Mouse (Mus musculus): ENCODE measurements at regions not wholly inside any gene's neighbourhood (a gene's known extent, or its start where the extent isn't known, plus 50 kb on each side); places are given as distances from the start of the nearest gene placed in this dataset.
A peak's percentile ranks its signal among the peaks of the same experiment; 100 is the strongest.

GRCm38 (mm10) chr4:148384251-148385230, 60.0 kb downstream of the Ubiad1 start:
- Histone ChIP-seq H3K27me3 (ENCODE audit: control insufficient read depth, insufficient read depth, low read length) (no peaks in the 10 kb centered on the region), H3K27ac (ENCODE audit: control insufficient read depth, insufficient read depth, low read depth, low read length) (no peak overlapping the region), H3K4me3 (ENCODE audit: control insufficient read depth, low read depth, low read length) (no peak overlapping the region), H3K4me1 (ENCODE audit: control insufficient read depth, insufficient read depth, low read length) (peaks cover 4% of the 10 kb centered on the region), H3K36me3 (ENCODE audit: control insufficient read depth, insufficient read depth, low read length) (no peaks in the 10 kb centered on the region)
- TF ChIP-seq CTCF (IDR thresholded peaks at IDR 0.05; ENCODE audit: control insufficient read depth, insufficient read depth, insufficient replicate concordance, low read depth, low read length), result no peak
- no peak for TF ChIP-seq POLR2A (IDR thresholded peaks at IDR 0.05; ENCODE audit: control insufficient read depth, low read depth, low read length)

- Histone ChIP-seq H3K4me1 (ENCODE audit: control insufficient read depth, insufficient read depth, low read length) (peaks cover 4% of the 10 kb centered on the region), H3K27ac (ENCODE audit: control insufficient read depth, insufficient read depth, low read depth, low read length) (no peak overlapping the region), H3K36me3 (ENCODE audit: control insufficient read depth, insufficient read depth, low read length) (no peaks in the 10 kb centered on the region), H3K4me3 (ENCODE audit: control insufficient read depth, low read depth, low read length) (no peak overlapping the region), H3K27me3 (ENCODE audit: control insufficient read depth, insufficient read depth, low read length) (no peaks in the 10 kb centered on the region)
- no peak for TF ChIP-seq POLR2A (IDR thresholded peaks at IDR 0.05; ENCODE audit: control insufficient read depth, low read depth, low read length)
- no peak; the same call in 1 of the 2 replicates for TF ChIP-seq CTCF (IDR thresholded peaks at IDR 0.05; ENCODE audit: control insufficient read depth, insufficient read depth, insufficient replicate concordance, low read depth, low read length)
Measured at GRCm38 (mm10) chr4:148380562-148380961, 64.0 kb downstream of the Ubiad1 start.

GRCm38 (mm10) chr4:148378491-148378890, 66.1 kb downstream of the Ubiad1 start:
- Histone ChIP-seq H3K36me3 (ENCODE audit: control insufficient read depth, insufficient read depth, low read length) (no peaks in the 10 kb centered on the region), H3K4me1 (ENCODE audit: control insufficient read depth, insufficient read depth, low read length) (no peaks in the 10 kb centered on the region), H3K27ac (ENCODE audit: control insufficient read depth, insufficient read depth, low read depth, low read length) (no peak overlapping the region), H3K4me3 (ENCODE audit: control insufficient read depth, low read depth, low read length) (peak overlapping the region; percentile 19; the same call in 1 of the 2 replicates), H3K27me3 (ENCODE audit: control insufficient read depth, insufficient read depth, low read length) (no peaks in the 10 kb centered on the region)
- TF ChIP-seq POLR2A (IDR thresholded peaks at IDR 0.05; ENCODE audit: control insufficient read depth, low read depth, low read length) (no peak), CTCF (IDR thresholded peaks at IDR 0.05; ENCODE audit: control insufficient read depth, insufficient read depth, insufficient replicate concordance, low read depth, low read length) (no peak)

- no peak overlapping the region for H3K27ac ChIP-seq (ENCODE audit: control insufficient read depth, insufficient read depth, low read depth, low read length)
Measured at GRCm38 (mm10) chr4:148377368-148377767, 67.2 kb downstream of the Ubiad1 start.

GRCm38 (mm10) chr4:148376439-148376838, 68.1 kb downstream of the Ubiad1 start:
- no peaks in the 10 kb centered on the region for H3K4me1 ChIP-seq (ENCODE audit: control insufficient read depth, insufficient read depth, low read length)
- H3K4me3 ChIP-seq (ENCODE audit: control insufficient read depth, low read depth, low read length), result peak overlapping the region; percentile 48
- TF ChIP-seq POLR2A (IDR thresholded peaks at IDR 0.05; ENCODE audit: control insufficient read depth, low read depth, low read length) (no peak), CTCF (IDR thresholded peaks at IDR 0.05; ENCODE audit: control insufficient read depth, insufficient read depth, insufficient replicate concordance, low read depth, low read length) (no peak)
- H3K27me3 ChIP-seq (ENCODE audit: control insufficient read depth, insufficient read depth, low read length), result no peaks in the 10 kb centered on the region
- H3K27ac ChIP-seq (ENCODE audit: control insufficient read depth, insufficient read depth, low read depth, low read length), result no peak overlapping the region
- H3K36me3 ChIP-seq (ENCODE audit: control insufficient read depth, insufficient read depth, low read length), result no peaks in the 10 kb centered on the region

More at GRCm38 (mm10) chr4:148377368-148377767, 67.2 kb downstream of the Ubiad1 start:
- Histone ChIP-seq H3K4me1 (ENCODE audit: control insufficient read depth, insufficient read depth, low read length) (no peaks in the 10 kb centered on the region), H3K36me3 (ENCODE audit: control insufficient read depth, insufficient read depth, low read length) (no peaks in the 10 kb centered on the region), H3K27me3 (ENCODE audit: control insufficient read depth, insufficient read depth, low read length) (no peaks in the 10 kb centered on the region), H3K4me3 (ENCODE audit: control insufficient read depth, low read depth, low read length) (peak overlapping the region; percentile 48)
- TF ChIP-seq POLR2A (IDR thresholded peaks at IDR 0.05; ENCODE audit: control insufficient read depth, low read depth, low read length) (no peak), CTCF (IDR thresholded peaks at IDR 0.05; ENCODE audit: control insufficient read depth, insufficient read depth, insufficient replicate concordance, low read depth, low read length) (no peak)

GRCm38 (mm10) chr4:148371489-148371888, 73.1 kb downstream of the Ubiad1 start:
- H3K27ac ChIP-seq (ENCODE audit: control insufficient read depth, insufficient read depth, low read depth, low read length), result no peak overlapping the region
- no peaks in the 10 kb centered on the region for H3K27me3 ChIP-seq (ENCODE audit: control insufficient read depth, insufficient read depth, low read length)
- H3K4me3 ChIP-seq (ENCODE audit: control insufficient read depth, low read depth, low read length), result no peak overlapping the region
- TF ChIP-seq POLR2A (IDR thresholded peaks at IDR 0.05; ENCODE audit: control insufficient read depth, low read depth, low read length), result no peak
- TF ChIP-seq CTCF (IDR thresholded peaks at IDR 0.05; ENCODE audit: control insufficient read depth, insufficient read depth, insufficient replicate concordance, low read depth, low read length), result no peak
- no peaks in the 10 kb centered on the region for H3K4me1 ChIP-seq (ENCODE audit: control insufficient read depth, insufficient read depth, low read length)
- no peaks in the 10 kb centered on the region for H3K36me3 ChIP-seq (ENCODE audit: control insufficient read depth, insufficient read depth, low read length)

GRCm38 (mm10) chr4:148367671-148368070, 76.9 kb downstream of the Ubiad1 start:
- no peaks in the 10 kb centered on the region for H3K36me3 ChIP-seq (ENCODE audit: control insufficient read depth, insufficient read depth, low read length)
- TF ChIP-seq POLR2A (IDR thresholded peaks at IDR 0.05; ENCODE audit: control insufficient read depth, low read depth, low read length), result no peak
- TF ChIP-seq CTCF (IDR thresholded peaks at IDR 0.05; ENCODE audit: control insufficient read depth, insufficient read depth, insufficient replicate concordance, low read depth, low read length), result no peak
- no peaks in the 10 kb centered on the region for H3K27me3 ChIP-seq (ENCODE audit: control insufficient read depth, insufficient read depth, low read length)
- H3K4me1 ChIP-seq (ENCODE audit: control insufficient read depth, insufficient read depth, low read length), result no peaks in the 10 kb centered on the region
- H3K27ac ChIP-seq (ENCODE audit: control insufficient read depth, insufficient read depth, low read depth, low read length), result no peak overlapping the region
- no peak overlapping the region for H3K4me3 ChIP-seq (ENCODE audit: control insufficient read depth, low read depth, low read length)

Data from testis, adult 2 months (tissue).